Mouse (Mus musculus) liver, adult 2 months (tissue): ENCODE measurements around the gene Wdr66. TPM values are rescaled to one million over a fixed set of nuclear protein-coding genes. Genes with fewer than 3 reads are reported as not detected.

Source experiments
- DNase-seq: peaks from one replicate; pipeline ENCODE4 v3.0.0-alpha.2; 2011; ENCODE audit warnings: low read depth, low spot score; ENCODE audit errors: extremely low read depth
- H3K27ac ChIP-seq: fragments of 200-500 bp; replicated peaks from 2 replicates; pipeline ENCODE4 v1.5.1; 2012; ENCODE audit warnings: low read depth, mild to moderate bottlenecking, control low read depth, inconsistent platforms, low read length; ENCODE audit not compliant: insufficient read depth
- H3K27me3 ChIP-seq: fragments of 200-500 bp; 2 replicates; pipeline ENCODE4 v1.6.1; 2012; ENCODE audit warnings: mild to moderate bottlenecking, moderate library complexity, low read length, inconsistent platforms; ENCODE audit not compliant: control insufficient read depth, insufficient read depth
- H3K36me3 ChIP-seq: fragments of 200-500 bp; 2 replicates; pipeline ENCODE4 v1.6.1; 2012; ENCODE audit warnings: low read length, inconsistent platforms; ENCODE audit not compliant: control insufficient read depth, insufficient read depth
- H3K4me1 ChIP-seq: fragments of 200-500 bp; 2 replicates; pipeline ENCODE4 v1.6.1; 2011; ENCODE audit warnings: low read length; ENCODE audit not compliant: control insufficient read depth, insufficient read depth
- H3K4me3 ChIP-seq: fragments of 200-500 bp; 2 replicates; pipeline ENCODE4 v1.5.1; 2011; ENCODE audit warnings: low read depth, mild to moderate bottlenecking, control low read depth, low read length, moderate library complexity; ENCODE audit not compliant: insufficient read depth
- H3K79me2 ChIP-seq: fragments of 200-500 bp; 2 replicates; pipeline ENCODE4 v1.6.1; 2012; ENCODE audit warnings: inconsistent platforms, mild to moderate bottlenecking, low read length, moderate library complexity; ENCODE audit not compliant: control insufficient read depth, insufficient read depth
- H3K9ac ChIP-seq: fragments of 200-500 bp; 2 replicates; pipeline ENCODE4 v1.6.1; 2012; ENCODE audit warnings: low read depth, mild to moderate bottlenecking, control low read depth, inconsistent platforms, low read length
- CTCF ChIP-seq: fragments of 200-500 bp; IDR thresholded peaks from 2 replicates; pipeline ENCODE4 v1.5.1; 2011; ENCODE audit warnings: low read depth, low read length, control low read depth
- POLR2A ChIP-seq: fragments of 200-500 bp; IDR thresholded peaks from 2 replicates; pipeline ENCODE4 v1.6.1; 2011; ENCODE audit warnings: low read length, control low read depth; ENCODE audit not compliant: insufficient read depth; ENCODE audit errors: extremely low read depth
- WGBS: fragments of 180-500 bp; shearing (Covaris S2); methylation state at CpG from one replicate; pipeline ENCODE4 v1.1.7; 2018; 5-methylcytosine and 5-hydroxymethylcytosine counted together
- polyA plus RNA-seq: library from polyadenylated mRNA; depleted of rRNA; stranded (reverse); fragments of >200 nt; gene quantifications from 2 replicates; pipeline ENCODE4 v1.2.3, GENCODE M21; 2012
- total RNA-seq: library from RNA; depleted of rRNA; stranded (reverse); fragments of >200 nt; gene quantifications from 2 replicates; pipeline ENCODE4 v1.2.3, GENCODE M21; 2014

Wdr66 gene
- total and polyA plus RNA-seq, 2 experiments = 0.37 to 0.60 TPM

- Histone ChIP-seq H3K4me3 (no peak overlapping the region), H3K9ac (no peak overlapping the region), H3K27ac (no peak overlapping the region), H3K4me1 (peaks cover 7% of the 10 kb centered on the region; the same call in 1 of the 2 replicates), H3K36me3 (peaks cover 39% of the 10 kb centered on the region), H3K27me3 (no peaks in the 10 kb centered on the region), H3K79me2 (peaks cover 2% of the 10 kb centered on the region; the same call in 1 of the 2 replicates)
- DNase-seq = no peak
- WGBS = 92% methylated on average over 9 of the region's 9 CpGs
- TF ChIP-seq CTCF (no peak), POLR2A (no peak)
Observed at GRCm38 (mm10) chr5:123236426-123236825, 15.5 kb upstream of the Wdr66 start.

GRCm38 (mm10) chr5:123239501-123239900 is 12.4 kb upstream of the Wdr66 start:
- H3K27me3 ChIP-seq = no peaks in the 10 kb centered on the region

GRCm38 (mm10) chr5:123245518-123245917 is 6.4 kb upstream of the Wdr66 start:
- peaks cover 28% of the 10 kb centered on the region for H3K36me3 ChIP-seq
- H3K27ac ChIP-seq = no peak overlapping the region
- no peaks in the 10 kb centered on the region for H3K79me2 ChIP-seq
- no peaks in the 10 kb centered on the region for H3K27me3 ChIP-seq
- H3K4me3 ChIP-seq = no peak overlapping the region
- H3K9ac ChIP-seq = no peak overlapping the region
- DNase-seq = no peak
- TF ChIP-seq CTCF (peak; percentile 76), POLR2A (no peak)
- H3K4me1 ChIP-seq = no peaks in the 10 kb centered on the region
- 63% methylated on average over 4 of the region's 4 CpGs for WGBS

More at GRCm38 (mm10) chr5:123239501-123239900, 12.4 kb upstream of the Wdr66 start:
- Histone ChIP-seq H3K9ac (no peak overlapping the region), H3K27ac (no peak overlapping the region), H3K4me1 (no peaks in the 10 kb centered on the region), H3K36me3 (peaks cover 52% of the 10 kb centered on the region), H3K4me3 (no peak overlapping the region), H3K79me2 (peaks cover 2% of the 10 kb centered on the region; the same call in 1 of the 2 replicates)
- peak; percentile 62 for DNase-seq
- TF ChIP-seq CTCF = no peak
- TF ChIP-seq POLR2A = no peak
- 94% methylated on average over 11 of the region's 11 CpGs for WGBS

- DNase-seq = no peak
- Histone ChIP-seq H3K79me2 (no peaks in the 10 kb centered on the region), H3K4me3 (no peak overlapping the region), H3K27ac (no peak overlapping the region), H3K9ac (no peak overlapping the region), H3K36me3 (peaks cover 8% of the 10 kb centered on the region; the same call in 1 of the 2 replicates), H3K4me1 (no peaks in the 10 kb centered on the region), H3K27me3 (no peaks in the 10 kb centered on the region)
- no peak for TF ChIP-seq POLR2A
- no peak for TF ChIP-seq CTCF
- WGBS = 72% methylated on average over 8 of the region's 8 CpGs
Observed at GRCm38 (mm10) chr5:123251390-123251789, 512 bp upstream of the Wdr66 start.

GRCm38 (mm10) chr5:123256841-123257755 is 5.2 kb downstream of the Wdr66 start:
- H3K9ac ChIP-seq = no peak overlapping the region
- no peaks in the 10 kb centered on the region for H3K36me3 ChIP-seq
- H3K27me3 ChIP-seq = no peaks in the 10 kb centered on the region
- WGBS = 53% methylated on average over 23 of the region's 23 CpGs
- no peaks in the 10 kb centered on the region for H3K79me2 ChIP-seq
- H3K27ac ChIP-seq = peak overlapping the region; percentile 42; the same call in 1 of the 2 replicates
- no peak for TF ChIP-seq POLR2A
- TF ChIP-seq CTCF = no peak
- H3K4me3 ChIP-seq = no peak overlapping the region
- H3K4me1 ChIP-seq = no peaks in the 10 kb centered on the region
- no peak for DNase-seq

GRCm38 (mm10) chr5:123258990-123259389 is 7.1 kb downstream of the Wdr66 start:
- TF ChIP-seq CTCF = peak; percentile 64
- no peak for TF ChIP-seq POLR2A
- no peak overlapping the region for H3K27ac ChIP-seq

More at GRCm38 (mm10) chr5:123258990-123259389, 7.1 kb downstream of the Wdr66 start:
- H3K4me1 ChIP-seq = no peaks in the 10 kb centered on the region
- H3K27me3 ChIP-seq = no peaks in the 10 kb centered on the region
- H3K4me3 ChIP-seq = no peak overlapping the region
- 52% methylated on average over 5 of the region's 5 CpGs for WGBS
- H3K79me2 ChIP-seq = no peaks in the 10 kb centered on the region
- H3K9ac ChIP-seq = no peak overlapping the region
- DNase-seq = peak; percentile 40
- H3K36me3 ChIP-seq = no peaks in the 10 kb centered on the region
